Mouse (Mus musculus): ENCODE measurements at regions not wholly inside any gene's neighbourhood (a gene's known extent, or its start where the extent isn't known, plus 50 kb on each side); places are given as distances from the start of the nearest gene placed in this dataset.

GRCm38 (mm10) chr19:14894875-14895274 is 297.0 kb upstream of the Tle4 start:
- DNase-seq (ENCODE audit: low spot score in 2 of 2), result no peak

DNA sequence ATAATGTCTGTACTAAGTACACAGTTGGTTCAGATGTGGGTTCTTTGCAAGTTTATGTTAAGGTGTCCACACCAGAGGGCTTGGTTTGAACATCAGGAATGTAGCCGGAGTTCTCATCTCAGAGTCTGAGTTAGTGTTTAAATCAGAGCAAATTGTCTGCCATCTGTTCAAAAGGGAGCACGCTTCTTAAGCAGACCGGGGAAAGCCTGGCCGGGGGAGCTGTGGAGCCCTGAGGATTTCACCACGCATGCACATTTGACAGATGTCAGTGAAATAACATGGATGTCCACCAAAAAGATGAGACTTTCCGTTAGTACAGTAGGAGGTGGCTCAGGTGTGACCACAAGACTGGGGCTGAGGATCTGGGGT is 294.5 kb upstream of the Tle4 start:
- no peak for DNase-seq (ENCODE audit: low spot score in 2 of 2)

GRCm38 (mm10) chr19:14891689-14892389 is 294.0 kb upstream of the Tle4 start:
- DNase-seq (ENCODE audit: low spot score in 2 of 2), result no peak

DNA sequence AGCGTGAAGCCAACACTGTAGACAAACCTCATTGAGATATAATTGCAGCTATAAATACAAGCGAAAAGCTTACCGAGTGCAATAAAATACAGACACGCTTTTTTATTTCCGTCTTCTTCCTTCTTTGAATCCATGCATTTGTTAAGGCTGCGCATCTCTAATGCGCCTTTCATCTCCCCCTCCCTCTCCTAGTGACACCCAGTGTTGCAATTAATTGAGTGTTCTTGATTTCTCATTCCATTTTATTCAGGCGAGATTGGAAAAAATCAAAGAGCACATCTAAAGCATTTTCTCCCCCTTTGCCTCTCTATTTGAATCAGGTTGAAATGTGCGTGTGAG is 293.2 kb upstream of the Tle4 start:
- DNase-seq (ENCODE audit: low spot score in 2 of 2), result no peak

- peak in 1 of 2 experiments; percentile 8 for DNase-seq (ENCODE audit: low spot score in 2 of 2)
Observed at GRCm38 (mm10) chr19:14890241-14891089, 292.6 kb upstream of the Tle4 start.

- DNase-seq (ENCODE audit: low spot score in 2 of 2), result no peak
Observed at GRCm38 (mm10) chr19:14889794-14890193, 291.9 kb upstream of the Tle4 start.

GRCm38 (mm10) chr19:14883707-14884421 is 286.0 kb upstream of the Tle4 start:
- DNase-seq (ENCODE audit: low spot score in 2 of 2), result no peak

DNA sequence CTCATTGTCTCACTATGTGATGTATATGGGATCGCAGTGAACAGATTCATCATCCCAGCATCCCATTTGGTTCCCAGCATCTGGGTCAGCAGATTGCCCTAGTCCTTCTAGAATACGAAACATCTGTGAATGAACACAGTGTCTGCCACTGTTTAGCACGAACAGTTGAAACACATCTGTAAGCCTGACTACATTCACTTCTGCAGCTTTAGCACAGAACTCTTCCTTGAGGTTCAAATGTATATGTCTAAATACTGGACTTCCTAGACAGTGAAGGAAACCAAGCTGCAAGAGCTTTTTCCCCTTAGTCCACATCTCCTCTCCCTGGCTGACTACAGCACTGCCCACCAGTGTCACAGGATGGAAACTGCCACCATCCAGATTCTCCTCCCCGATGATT is 283.0 kb upstream of the Tle4 start:
- DNase-seq (ENCODE audit: low spot score in 2 of 2), result no peak

- no peak for DNase-seq (ENCODE audit: low spot score in 2 of 2)
Observed at GRCm38 (mm10) chr19:14873986-14874385, 276.1 kb upstream of the Tle4 start.

DNA sequence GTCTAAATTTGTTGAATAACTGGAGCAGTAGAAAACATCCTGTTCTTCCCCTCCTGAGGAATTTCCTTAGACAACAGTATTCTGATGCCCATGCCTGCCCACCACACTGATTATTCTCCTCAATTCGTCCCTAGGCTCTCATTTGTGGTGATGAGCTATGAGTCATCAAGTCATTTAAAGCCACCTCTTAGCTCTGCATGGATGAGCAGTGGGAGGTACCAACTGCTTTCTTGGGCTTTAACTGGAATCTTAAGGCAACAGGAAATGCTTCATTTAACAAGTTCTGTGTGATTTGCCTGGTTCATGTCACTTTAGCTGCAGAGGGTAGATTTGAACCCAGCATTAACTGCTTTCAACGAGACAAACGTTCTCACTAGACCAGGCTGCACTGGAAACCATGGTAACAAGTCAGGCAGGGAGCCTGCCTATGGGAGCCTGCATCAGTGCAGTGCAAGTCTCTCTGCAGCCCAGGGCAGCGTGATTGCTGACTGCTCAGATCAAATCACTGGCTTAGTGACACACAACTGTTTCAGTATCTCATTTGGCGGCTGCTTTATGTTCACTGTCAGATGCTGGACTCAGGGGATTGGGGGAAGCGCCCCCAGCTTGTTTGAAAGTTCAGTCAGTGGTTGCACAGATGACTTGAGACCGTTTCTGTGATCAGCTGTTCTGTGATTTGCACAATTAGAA is 273.5 kb upstream of the Tle4 start:
- DNase-seq (ENCODE audit: low spot score in 2 of 2), result no peak

- DNase-seq (ENCODE audit: low spot score in 2 of 2), result no peak
Observed at GRCm38 (mm10) chr19:14862654-14863468, 265.0 kb upstream of the Tle4 start.

GRCm38 (mm10) chr19:14855036-14855435 is 257.2 kb upstream of the Tle4 start:
- DNase-seq (ENCODE audit: low spot score in 2 of 2), result no peak

- no peak for DNase-seq (ENCODE audit: low spot score in 2 of 2)
Observed at GRCm38 (mm10) chr19:14853416-14853815, 255.6 kb upstream of the Tle4 start.

GRCm38 (mm10) chr19:14849561-14849960 is 251.7 kb upstream of the Tle4 start:
- no peak for DNase-seq (ENCODE audit: low spot score in 2 of 2)

- no peak for DNase-seq (ENCODE audit: low spot score in 2 of 2)
Observed at GRCm38 (mm10) chr19:14847120-14847519, 249.3 kb upstream of the Tle4 start.

GRCm38 (mm10) chr19:14835629-14836028 is 237.8 kb upstream of the Tle4 start:
- no peak for DNase-seq (ENCODE audit: low spot score in 2 of 2)

DNA sequence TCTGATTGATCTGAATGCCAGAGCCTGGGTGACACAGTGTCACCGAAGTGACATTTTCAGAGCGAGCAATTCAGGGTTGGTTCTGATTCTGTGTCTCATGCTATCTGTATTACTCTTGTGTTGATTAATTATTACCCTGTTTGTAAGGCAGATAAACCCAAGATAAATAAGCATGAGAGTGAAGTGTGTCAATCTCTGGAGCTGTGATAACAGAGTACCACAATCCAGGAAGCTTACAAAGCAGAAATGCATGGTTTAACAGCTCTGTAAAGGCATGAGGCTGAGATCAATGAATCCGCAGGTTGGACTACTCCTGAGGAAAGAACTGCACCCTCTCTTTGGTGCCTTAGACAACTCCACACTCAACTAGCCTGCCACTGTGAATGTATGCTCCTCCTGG is 218.5 kb upstream of the Tle4 start:
- DNase-seq (ENCODE audit: low spot score in 2 of 2), result no peak

- no peak for DNase-seq (ENCODE audit: low spot score in 2 of 2)
Observed at GRCm38 (mm10) chr19:14806787-14807186, 208.9 kb upstream of the Tle4 start.

DNA sequence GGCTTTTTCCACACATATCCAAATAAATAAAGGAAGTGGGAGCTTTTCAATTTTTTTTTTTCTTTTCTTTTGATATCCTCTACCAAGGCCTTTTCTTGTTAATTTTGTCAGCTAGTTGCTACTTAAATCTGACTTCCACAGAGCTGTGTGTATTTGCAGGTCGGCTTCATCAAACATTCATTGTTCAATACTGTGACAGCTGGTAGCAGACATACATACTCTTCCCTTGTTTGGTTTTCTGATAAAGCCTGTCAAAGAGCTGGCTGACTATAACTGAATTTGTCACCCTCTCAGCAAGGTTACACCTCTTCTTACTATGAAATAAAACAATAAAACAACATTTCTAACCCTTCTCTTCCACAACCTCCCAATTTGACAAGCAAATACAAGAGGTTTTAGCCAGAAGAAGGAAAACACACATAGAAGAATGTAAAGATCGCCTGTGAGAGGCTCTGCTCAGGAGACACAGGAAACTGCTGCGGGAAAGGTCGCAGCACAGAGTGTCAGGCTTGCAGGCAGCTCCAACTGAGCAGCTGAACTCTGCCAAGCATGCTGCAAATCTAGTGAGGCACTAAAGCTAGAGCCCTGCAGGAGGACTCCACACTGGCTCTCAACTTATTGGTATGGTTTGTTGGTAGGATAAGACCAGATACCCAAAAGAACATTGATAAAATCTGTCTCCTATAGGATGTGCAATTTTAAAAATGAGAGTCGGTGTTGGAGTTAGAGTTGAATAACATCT is 205.2 kb upstream of the Tle4 start:
- no peak for DNase-seq (ENCODE audit: low spot score in 2 of 2)

GRCm38 (mm10) chr19:14801669-14802068 is 203.8 kb upstream of the Tle4 start:
- no peak for DNase-seq (ENCODE audit: low spot score in 2 of 2)

All from adrenal gland, adult 18-20 months (tissue).